Mouse (Mus musculus) thymus, adult 2 months (tissue): Measurements from ENCODE around the gene Tom1.

Source experiments
- CTCF ChIP-seq: fragments of 200-500 bp; IDR thresholded peaks from 2 replicates; pipeline ENCODE4 v1.5.1; 2012; ENCODE audit warnings: mild to moderate bottlenecking, control low read depth, low read length, moderate library complexity, borderline replicate concordance; ENCODE audit not compliant: control insufficient read depth, poor library complexity, insufficient read depth; ENCODE audit errors: extremely low read depth
- POLR2A ChIP-seq: fragments of 200-500 bp; IDR thresholded peaks from 2 replicates; pipeline ENCODE4 v1.6.1; 2012; ENCODE audit warnings: mild to moderate bottlenecking, low read length, control low read depth, moderate library complexity; ENCODE audit not compliant: control insufficient read depth, poor library complexity, insufficient read depth; ENCODE audit errors: extremely low read depth

DNA sequence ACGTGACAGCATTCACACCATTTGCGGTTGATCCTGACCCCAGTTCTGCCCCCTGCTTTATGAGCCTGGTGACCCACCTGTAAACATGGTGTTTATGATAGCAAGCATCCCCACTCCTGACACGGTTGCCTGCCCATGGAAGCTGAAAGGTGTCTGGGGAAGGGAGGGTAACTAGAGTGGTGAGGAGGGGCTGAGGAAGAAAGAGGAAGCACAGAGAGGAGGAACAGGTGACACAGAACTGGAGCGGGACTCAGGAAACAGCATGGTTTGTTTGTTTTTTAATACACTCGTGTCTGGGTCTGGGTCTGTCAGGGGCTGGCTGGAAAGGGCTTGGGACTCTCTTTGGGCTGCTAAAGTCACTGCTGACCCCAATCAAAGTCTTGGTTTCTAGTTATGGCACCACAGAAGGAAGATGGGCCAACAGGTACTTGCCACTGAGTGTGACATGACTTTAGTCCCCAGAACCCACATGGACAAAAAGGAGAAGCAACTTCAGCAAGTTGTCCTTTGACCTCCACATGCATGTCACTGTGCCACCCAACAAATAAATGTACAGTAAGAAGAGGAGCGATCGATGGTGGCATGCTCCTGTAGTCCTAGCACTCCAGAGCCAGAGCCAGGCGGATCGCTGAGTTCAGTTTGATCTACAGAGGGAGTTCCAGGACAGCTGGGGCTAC, 48.0 kb downstream of the Tom1 start:
- no peak for TF ChIP-seq POLR2A
- no peak for TF ChIP-seq CTCF
